Mouse (Mus musculus) neural tube, embryonic 11.5 days (tissue): Measurements from ENCODE around the gene Cenpt. TPM values are rescaled to one million over a fixed set of nuclear protein-coding genes. Genes with fewer than 3 reads are reported as not detected.
A peak's percentile ranks its signal among the peaks of the same experiment; 100 is the strongest.

Experiments
- ATAC-seq: fragments of 200-750 bp; cut with Nextera tagmentation; 2 replicates; pipeline ENCODE4 v1.8.0; 2017; ENCODE audit warnings: moderate number of reproducible peaks, mild to moderate bottlenecking, moderate TSS enrichment, moderate library complexity; ENCODE audit not compliant: insufficient read depth, low FRiP score, low TSS enrichment
- DNase-seq: peaks from one replicate; pipeline ENCODE4 v3.0.0-alpha.2; 2015; ENCODE audit warnings: low spot score
- H3K27ac ChIP-seq: fragments of 300-500 bp; sonication (generic); 2 replicates; pipeline ENCODE4 v1.5.1; 2014; ENCODE audit warnings: low read depth, mild to moderate bottlenecking, low read length
- H3K27me3 ChIP-seq: fragments of 300-500 bp; sonication (generic); 2 replicates; pipeline ENCODE4 v1.6.1; 2014; ENCODE audit warnings: mild to moderate bottlenecking, low read length, mixed read lengths; ENCODE audit not compliant: control insufficient read depth, insufficient read depth
- H3K36me3 ChIP-seq: fragments of 300-500 bp; sonication (generic); 2 replicates; pipeline ENCODE4 v1.6.1; 2014; ENCODE audit warnings: mild to moderate bottlenecking, low read length, moderate library complexity, mixed read lengths; ENCODE audit not compliant: control insufficient read depth, insufficient read depth
- H3K4me1 ChIP-seq: fragments of 300-500 bp; sonication (generic); 2 replicates; pipeline ENCODE4 v1.6.1; 2014; ENCODE audit warnings: low read length, mixed read lengths; ENCODE audit not compliant: control insufficient read depth, insufficient read depth
- H3K4me2 ChIP-seq: fragments of 300-500 bp; sonication (generic); 2 replicates; pipeline ENCODE4 v1.6.1; 2014; ENCODE audit warnings: low read depth, mild to moderate bottlenecking, moderate library complexity
- H3K4me3 ChIP-seq: fragments of 300-500 bp; sonication (generic); 2 replicates; pipeline ENCODE4 v1.5.1; 2014; ENCODE audit warnings: low read depth, low read length
- H3K9ac ChIP-seq: fragments of 300-500 bp; sonication (generic); 2 replicates; pipeline ENCODE4 v1.6.1; 2014; ENCODE audit warnings: mild to moderate bottlenecking, low read length
- H3K9me3 ChIP-seq: fragments of 300-500 bp; sonication (generic); 2 replicates; pipeline ENCODE4 v1.6.1; 2016; ENCODE audit warnings: low read length; ENCODE audit not compliant: control insufficient read depth
- WGBS: fragments of 180-500 bp; shearing (Covaris S2); extraction: QIAGEN DNeasy Blood & Tissue Kit; methylation state at CpG from one replicate; pipeline ENCODE4 v1.1.7; 2014; 5-methylcytosine and 5-hydroxymethylcytosine counted together
- polyA plus RNA-seq: library from polyadenylated mRNA; unstranded; fragments of >200 nt; fragmentation: Nextera tagmentation; extraction: Ambion mirVana; gene quantifications from 2 replicates; pipeline ENCODE4 v1.2.1, GENCODE M21; 2014

Gene Cenpt
- polyA plus RNA-seq, 1 experiment from 2014 or later = 62.6 TPM

GRCm38 (mm10) chr8:105855248-105856167, 2.4 kb upstream of the Cenpt start:
- peak; percentile 64 for DNase-seq
- peak overlapping the region; percentile 69 for H3K4me3 ChIP-seq
- peak overlapping the region; percentile 93 for H3K4me2 ChIP-seq
- peak overlapping the region; percentile 78 for H3K9ac ChIP-seq
- peak; percentile 42 for ATAC-seq
- no peaks in the 10 kb centered on the region for H3K27me3 ChIP-seq
- no peaks in the 10 kb centered on the region for H3K9me3 ChIP-seq
- H3K27ac ChIP-seq = peak overlapping the region; percentile 85
- WGBS = under 1% methylated on average over 71 of the region's 71 CpGs
- H3K4me1 ChIP-seq = peaks cover 26% of the 10 kb centered on the region
- no peaks in the 10 kb centered on the region; the same call in 1 of the 2 replicates for H3K36me3 ChIP-seq

DNA sequence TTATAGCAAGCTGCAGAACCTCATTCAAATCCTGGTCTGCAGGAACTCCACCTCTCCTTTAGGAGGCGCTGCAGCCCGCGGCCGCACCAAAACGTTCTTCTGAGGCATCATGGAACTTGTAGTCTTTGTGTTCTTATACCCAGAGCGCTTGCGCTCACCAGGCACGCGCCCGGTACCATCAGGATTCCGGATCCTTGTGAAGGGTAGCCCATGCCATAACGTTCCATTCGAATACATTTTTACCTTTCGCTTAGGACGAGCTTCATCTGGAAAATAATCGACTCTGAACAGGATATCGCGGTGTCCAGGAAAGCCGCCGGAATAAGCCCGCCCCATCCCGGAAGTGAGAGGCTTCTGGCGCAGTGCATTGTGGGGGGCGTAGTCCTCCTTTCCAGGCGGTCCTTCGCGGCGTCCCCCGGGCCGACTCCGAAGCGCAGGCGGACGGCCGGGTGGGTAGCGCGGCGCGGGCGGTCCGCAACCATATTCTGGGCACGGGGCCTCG, 1.7 kb upstream of the Cenpt start, which contains the start of gene Thap11:
TSS of gene Thap11 (plus strand) at position 418 of the 502 bp plus-strand sequence.
- Histone ChIP-seq H3K27ac (peak within 1 kb of the TSS; percentile 85), H3K36me3 (no peaks in the 10 kb centered on the region; the same call in 1 of the 2 replicates), H3K4me2 (peak within 1 kb of the TSS; percentile 93), H3K4me1 (peaks cover 27% of the 10 kb centered on the region), H3K4me3 (peak within 1 kb of the TSS; percentile 69), H3K9me3 (no peaks in the 10 kb centered on the region), H3K9ac (peak within 1 kb of the TSS; percentile 78), H3K27me3 (no peaks in the 10 kb centered on the region)
- ATAC-seq = peak; percentile 91
- DNase-seq = peak; percentile 95
- WGBS = under 1% methylated on average over 43 of the region's 43 CpGs

DNA sequence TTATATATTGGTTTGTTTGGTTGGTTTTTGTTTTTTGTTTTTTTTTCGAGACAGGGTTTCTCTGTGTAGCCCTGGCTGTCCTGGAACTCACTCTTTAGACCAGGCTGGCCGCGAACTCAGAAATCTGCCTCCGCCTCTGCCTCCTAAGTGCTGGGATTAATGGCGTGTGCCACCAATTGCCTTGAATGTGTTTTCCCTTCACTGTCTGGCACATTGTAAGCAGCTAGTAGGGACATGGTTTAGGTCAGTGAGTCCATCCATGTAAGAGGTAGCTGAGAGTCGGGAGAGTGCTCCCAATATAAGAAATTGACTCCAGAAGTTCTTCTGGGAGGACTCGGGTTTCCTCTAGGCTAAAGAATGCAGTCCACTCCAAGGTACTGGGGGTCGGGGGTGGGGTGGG, 1.2 kb upstream of the Cenpt start:
- ATAC-seq (no peak; the same call in 1 of the 2 replicates), DNase-seq (no peak)
- Histone ChIP-seq H3K9ac (no peak overlapping the region; the same call in 1 of the 2 replicates), H3K36me3 (no peaks in the 10 kb centered on the region; the same call in 1 of the 2 replicates), H3K4me2 (peak overlapping the region; percentile 93), H3K4me3 (peak overlapping the region; percentile 69), H3K27ac (peak overlapping the region; percentile 85; the same call in 1 of the 2 replicates), H3K4me1 (peaks cover 23% of the 10 kb centered on the region), H3K9me3 (no peaks in the 10 kb centered on the region), H3K27me3 (no peaks in the 10 kb centered on the region)
- WGBS = 28% methylated on average over 8 of the region's 8 CpGs

GRCm38 (mm10) chr8:105852146-105852729, 840 bp downstream of the Cenpt start:
- no peaks in the 10 kb centered on the region for H3K27me3 ChIP-seq
- H3K27ac ChIP-seq = no peak overlapping the region
- DNase-seq (peak; percentile 20), ATAC-seq (no peak)
- H3K9ac ChIP-seq = no peak overlapping the region
- H3K9me3 ChIP-seq = no peaks in the 10 kb centered on the region
- H3K4me1 ChIP-seq = peaks cover 19% of the 10 kb centered on the region
- peaks cover 3% of the 10 kb centered on the region; the same call in 1 of the 2 replicates for H3K36me3 ChIP-seq
- peak overlapping the region; percentile 84; the same call in 1 of the 2 replicates for H3K4me3 ChIP-seq
- H3K4me2 ChIP-seq = no peak overlapping the region
- WGBS = 86% methylated on average over 12 of the region's 12 CpGs

DNA sequence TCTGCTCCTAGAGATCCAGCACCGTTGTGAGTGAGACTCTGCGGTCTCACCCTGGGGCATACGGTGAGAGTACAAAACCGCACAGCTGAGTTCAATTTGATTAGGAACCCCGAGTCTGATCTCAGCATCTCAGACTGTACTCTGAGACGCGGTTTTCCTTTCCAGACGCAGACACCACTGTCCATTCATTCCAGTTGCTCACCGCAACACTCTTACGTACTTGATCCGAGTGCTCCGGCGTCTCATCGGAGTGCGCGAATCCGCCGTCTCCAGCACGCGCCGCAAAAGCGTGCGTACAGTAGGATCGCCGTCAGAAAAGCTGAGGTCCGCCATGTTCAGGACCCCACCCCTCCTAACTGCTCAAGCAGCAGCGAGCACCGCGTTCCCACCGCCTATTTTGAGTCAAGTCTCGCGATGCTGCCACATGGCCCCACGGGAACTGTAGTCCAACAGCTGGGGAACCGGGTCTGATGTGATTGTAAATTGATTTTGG, 1.4 kb downstream of the Cenpt start:
- WGBS = 0% methylated on average over 34 of the region's 34 CpGs
- Histone ChIP-seq H3K9ac (peak overlapping the region; percentile 80), H3K9me3 (no peaks in the 10 kb centered on the region), H3K4me1 (peaks cover 13% of the 10 kb centered on the region), H3K27ac (no peak overlapping the region), H3K4me2 (peak overlapping the region; percentile 60), H3K4me3 (peak overlapping the region; percentile 84), H3K27me3 (no peaks in the 10 kb centered on the region), H3K36me3 (peaks cover 8% of the 10 kb centered on the region)
- ATAC-seq (peak; percentile 61), DNase-seq (peak; percentile 94)

GRCm38 (mm10) chr8:105850611-105851010, 2.5 kb downstream of the Cenpt start:
- Histone ChIP-seq H3K4me3 (0 out of 2 replicates have a peak overlapping the region, but pooled peaks have one; percentile 8), H3K27me3 (no peaks in the 10 kb centered on the region), H3K36me3 (peaks cover 12% of the 10 kb centered on the region), H3K27ac (no peak overlapping the region), H3K4me1 (peaks cover 6% of the 10 kb centered on the region; the same call in 1 of the 2 replicates), H3K4me2 (peak overlapping the region; percentile 18), H3K9me3 (no peaks in the 10 kb centered on the region), H3K9ac (no peak overlapping the region)
- DNase-seq (no peak), ATAC-seq (no peak)
- 83% methylated on average over 7 of the region's 7 CpGs for WGBS

DNA sequence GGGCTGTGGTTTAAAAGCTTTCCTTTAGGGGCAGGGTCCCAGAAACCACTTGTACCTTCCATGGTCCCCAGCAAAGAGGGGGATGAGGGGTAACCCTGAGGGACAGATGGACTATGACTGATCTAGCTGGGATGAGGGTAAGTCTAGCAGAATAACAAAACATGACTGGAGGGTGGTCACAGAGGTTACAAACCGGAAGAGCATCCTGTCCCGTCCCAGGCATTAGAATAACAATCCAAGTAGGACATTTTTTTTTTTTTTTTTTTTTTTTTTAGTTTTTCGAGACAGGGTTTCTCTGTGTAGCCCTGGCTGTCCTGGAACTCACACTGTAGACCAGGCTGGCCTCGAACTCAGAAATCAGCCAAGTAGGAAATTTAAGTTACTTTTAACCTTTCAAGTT, 3.1 kb downstream of the Cenpt start:
- no peaks in the 10 kb centered on the region for H3K27me3 ChIP-seq
- peaks cover 15% of the 10 kb centered on the region for H3K36me3 ChIP-seq
- H3K4me1 ChIP-seq = peaks cover 6% of the 10 kb centered on the region; the same call in 1 of the 2 replicates
- DNase-seq (no peak), ATAC-seq (no peak)
- H3K27ac ChIP-seq = no peak overlapping the region
- H3K4me2 ChIP-seq = no peak overlapping the region
- 81% methylated on average over 4 of the region's 4 CpGs for WGBS
- H3K4me3 ChIP-seq = no peak overlapping the region
- H3K9ac ChIP-seq = no peak overlapping the region
- no peaks in the 10 kb centered on the region for H3K9me3 ChIP-seq

DNA sequence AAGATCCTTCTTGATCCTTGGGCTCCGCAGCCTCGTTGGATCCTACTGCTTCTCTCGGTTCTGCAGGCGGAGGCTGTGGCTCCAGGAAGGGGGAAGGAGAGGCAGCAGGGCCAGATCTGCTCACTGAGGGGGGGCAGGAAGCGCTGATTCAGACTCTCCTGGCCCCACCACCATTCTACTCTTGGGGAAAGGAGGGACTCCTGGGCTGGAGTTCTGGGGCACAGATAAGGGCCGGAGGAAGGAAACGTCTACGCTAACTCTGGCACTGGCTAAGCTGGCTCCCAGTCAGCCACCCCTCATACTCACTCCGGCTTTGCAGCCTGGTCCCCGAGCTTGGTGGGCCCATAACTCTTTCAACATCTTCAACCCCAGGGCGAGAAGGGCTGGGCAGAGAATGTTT, 6.4 kb downstream of the Cenpt start:
- ATAC-seq (no peak), DNase-seq (no peak)
- Histone ChIP-seq H3K4me3 (no peak overlapping the region), H3K27me3 (no peaks in the 10 kb centered on the region), H3K4me1 (peaks cover 6% of the 10 kb centered on the region; the same call in 1 of the 2 replicates), H3K36me3 (peaks cover 26% of the 10 kb centered on the region), H3K4me2 (no peak overlapping the region), H3K9ac (no peak overlapping the region), H3K9me3 (no peaks in the 10 kb centered on the region), H3K27ac (no peak overlapping the region)
- 94% methylated on average over 11 of the region's 11 CpGs for WGBS
